Comparison of ENCODE assay signal across 10 mouse cellular contexts in the genomic region with DNA sequence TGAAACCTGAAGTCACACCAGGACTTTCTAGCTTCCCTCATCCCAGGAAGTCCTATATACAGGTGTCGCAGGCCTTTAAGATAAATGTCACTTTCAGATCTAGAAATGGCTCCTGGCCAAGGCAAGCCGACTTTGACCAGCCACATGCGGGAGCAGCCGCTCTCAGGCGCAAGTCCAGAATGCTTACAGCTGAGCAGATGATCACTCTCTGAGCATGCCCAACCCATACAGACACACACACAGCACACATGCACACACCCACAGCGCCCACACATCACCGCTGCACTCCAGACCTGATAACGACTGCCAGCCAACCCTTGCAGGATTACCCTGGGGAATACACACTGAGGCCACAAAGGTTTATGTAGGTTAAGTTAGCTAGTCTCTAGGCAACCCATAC. TPM values are rescaled to one million over a fixed set of nuclear protein-coding genes. Genes with fewer than 3 reads are reported as not detected.
A peak's percentile ranks its signal among the peaks of the same experiment; 100 is the strongest.
DNase-seq lines count a peak whose midpoint lies in the region; ATAC-seq and TF ChIP-seq lines count a peak whose summit lies in the region.
"Had no signal": no experiment of that assay in that cellular context is flagged by ENCODE, and none has a peak within 500 bp of the region (broad histone marks: within the 10 kb centered on the region; RNA-seq: fewer than 3 reads in every experiment).

No protein-coding gene starts in this region.

- no peak for TF ChIP-seq CTCF in gastrocnemius, adult 2 months (IDR thresholded peaks at IDR 0.05)

- peak overlapping the region; percentile 99 for H3K27ac ChIP-seq in gastrocnemius, adult 2 months
- no peak overlapping the region for H3K27ac ChIP-seq in neural tube, embryonic 15.5 days (replicated peaks)
- no peak overlapping the region for H3K27ac ChIP-seq in forebrain, embryonic 13.5 days
- H3K27ac ChIP-seq: limb, embryonic 13.5 days had no signal

- peaks cover 51% of the 10 kb centered on the region for H3K36me3 ChIP-seq in neural tube, embryonic 15.5 days
- peaks cover 70% of the 10 kb centered on the region for H3K36me3 ChIP-seq in forebrain, embryonic 13.5 days (ENCODE audit: poor library complexity, severe bottlenecking)

- H3K4me2 ChIP-seq in neural tube, embryonic 15.5 days: no peak overlapping the region
- H3K4me2 ChIP-seq in forebrain, embryonic 13.5 days: no peak overlapping the region
- H3K4me2 ChIP-seq: limb, embryonic 13.5 days had no signal

- WGBS in neural tube, embryonic 15.5 days: 86% methylated on average over 8 of the region's 8 CpGs
- WGBS in forebrain, embryonic 13.5 days: 87% methylated on average over 8 of the region's 8 CpGs

- H3K4me1 ChIP-seq in neural tube, embryonic 15.5 days: peaks cover 47% of the 10 kb centered on the region
- peaks cover 22% of the 10 kb centered on the region for H3K4me1 ChIP-seq in forebrain, embryonic 13.5 days

- intact Hi-C loops in gastrocnemius, adult 2 months (cut with DNase I): no loop called here
- intact Hi-C loops in gastrocnemius, postnatal 36 days (cut with DNase I): no loop called here
- intact Hi-C loops in left cerebral cortex, postnatal 14 days (cut with DNase I): no loop called here

- 0 out of 2 replicates have a peak overlapping the region, but pooled peaks have one; percentile 14 for H3K9ac ChIP-seq in neural tube, embryonic 15.5 days (replicated peaks)
- H3K9ac ChIP-seq in forebrain, embryonic 13.5 days: no peak overlapping the region
- H3K9ac ChIP-seq: limb, embryonic 13.5 days had no signal

- peak; percentile 72 for DNase-seq in gastrocnemius, adult 2 months
- no peak for DNase-seq in gastrocnemius, postnatal 36 days
- DNase-seq in left cerebral cortex, postnatal 14 days (ENCODE audit: low spot score in 2 of 2): peak; percentile 30 to 60
- DNase-seq in left cerebral cortex, adult 11 months (ENCODE audit: low spot score): no peak
- peak; percentile 35 for DNase-seq in kidney, adult 9 months
- no peak for DNase-seq in T-cell, adult 2 months (ENCODE audit: low spot score)

- no peaks in the 10 kb centered on the region for H3K9me3 ChIP-seq in neural tube, embryonic 15.5 days (replicated peaks)
- no peaks in the 10 kb centered on the region for H3K9me3 ChIP-seq in forebrain, embryonic 13.5 days (replicated peaks)

- no peaks in the 10 kb centered on the region for H3K27me3 ChIP-seq in neural tube, embryonic 15.5 days (replicated peaks)
- no peaks in the 10 kb centered on the region for H3K27me3 ChIP-seq in forebrain, embryonic 13.5 days
- H3K27me3 ChIP-seq: CH12.LX; limb, embryonic 13.5 days had no signal

- H3K4me3 ChIP-seq in gastrocnemius, adult 2 months: peak overlapping the region; percentile 92
- H3K4me3 ChIP-seq in neural tube, embryonic 15.5 days (replicated peaks): no peak overlapping the region
- H3K4me3 ChIP-seq in forebrain, embryonic 13.5 days: no peak overlapping the region
- H3K4me3 ChIP-seq: limb, embryonic 13.5 days had no signal

- ATAC-seq in neural tube, embryonic 15.5 days (ENCODE audit: low FRiP score): no peak
- ATAC-seq in forebrain, embryonic 13.5 days: no peak

RNA-seq across cellular contexts. Expression of a gene that starts 4.0 kb away (rescaled TPM):
- total RNA-seq in gastrocnemius, adult 2 months (2021): 1,000 to 10,000 TPM in 1 of 2 experiments, 100 to 1,000 TPM in 1; 882 to 1,223 TPM
- total RNA-seq in gastrocnemius, postnatal 36 days (2021): 1,000 to 10,000 TPM; 1,148 to 1,175 TPM
- total RNA-seq in left cerebral cortex, postnatal 14 days (2021): 100 to 1,000 TPM; 676 to 689 TPM
- 326 and 346 TPM in 2 replicates for polyA plus RNA-seq in neural tube, embryonic 15.5 days (2015; fragmentation: Nextera tagmentation; extraction: Ambion mirVana)
- polyA plus RNA-seq in forebrain, embryonic 13.5 days (2015; fragmentation: Nextera tagmentation; extraction: Ambion mirVana): 216 and 230 TPM in 2 replicates

RNA-seq across cellular contexts. Expression of a gene that starts 24.8 kb away (rescaled TPM):
- total RNA-seq in gastrocnemius, adult 2 months (2021): not detected
- not detected for total RNA-seq in gastrocnemius, postnatal 36 days (2021)
- total RNA-seq in left cerebral cortex, postnatal 14 days (2021): not detected
- not detected in 2 replicates for polyA plus RNA-seq in neural tube, embryonic 15.5 days (2015; fragmentation: Nextera tagmentation; extraction: Ambion mirVana)
- not detected in 2 replicates for polyA plus RNA-seq in forebrain, embryonic 13.5 days (2015; fragmentation: Nextera tagmentation; extraction: Ambion mirVana)
- total RNA-seq: CH12.LX had no signal

RNA-seq across cellular contexts. Expression of a gene that starts 29.6 kb away (rescaled TPM):
- total RNA-seq in gastrocnemius, adult 2 months (2021): 10 to 100 TPM; 13.8 to 19.2 TPM
- total RNA-seq in gastrocnemius, postnatal 36 days (2021): 10 to 100 TPM; 15.3 to 18.1 TPM
- 10 to 100 TPM; 22.8 to 25.4 TPM for total RNA-seq in left cerebral cortex, postnatal 14 days (2021)
- 72.2 and 89.5 TPM in 2 replicates for polyA plus RNA-seq in neural tube, embryonic 15.5 days (2015; fragmentation: Nextera tagmentation; extraction: Ambion mirVana)
- polyA plus RNA-seq in forebrain, embryonic 13.5 days (2015; fragmentation: Nextera tagmentation; extraction: Ambion mirVana): 85.6 and 90.0 TPM in 2 replicates

RNA-seq across cellular contexts. Expression of a gene that starts 56.7 kb away (rescaled TPM):
- total RNA-seq in gastrocnemius, adult 2 months (2021): 10 to 100 TPM; 33.4 to 38.7 TPM
- total RNA-seq in gastrocnemius, postnatal 36 days (2021): 10 to 100 TPM; 29.6 to 44.7 TPM
- total RNA-seq in left cerebral cortex, postnatal 14 days (2021): 10 to 100 TPM; 81.0 to 81.1 TPM
- polyA plus RNA-seq in neural tube, embryonic 15.5 days (2015; fragmentation: Nextera tagmentation; extraction: Ambion mirVana): 157 and 172 TPM in 2 replicates
- polyA plus RNA-seq in forebrain, embryonic 13.5 days (2015; fragmentation: Nextera tagmentation; extraction: Ambion mirVana): 222 and 242 TPM in 2 replicates

Comparison
In these comparisons a context has a peak if more than half of its experiments do, and no peak if none do; other contexts are left out.
1. DNase-seq: peak in gastrocnemius, adult 2 months (single experiment), left cerebral cortex, postnatal 14 days (2 of 2) and kidney, adult 9 months (single experiment); none in gastrocnemius, postnatal 36 days (0 of 2), left cerebral cortex, adult 11 months (single experiment) and T-cell, adult 2 months (single experiment).